Mouse (Mus musculus) left cerebral cortex, postnatal 36 days (tissue): Measurements from ENCODE around the gene Acsf3. TPM values are rescaled to one million over a fixed set of nuclear protein-coding genes. Genes with fewer than 3 reads are reported as not detected.

Source experiments
- DNase-seq, 2 experiments: peaks; one replicate each; pipeline ENCODE4 v3.0.0; 2021 to 2022; ENCODE audit warnings: low spot score in 2 of 2, mixed read lengths in 1 of 2
- intact Hi-C: fragments of 180-260 bp; cut with DNase I; formaldehyde crosslinking; loops from one replicate; pipeline ENCODE4 v1.15.1; 2025
- total RNA-seq, 2 experiments: library from RNA; stranded (reverse); gene quantifications; 2 replicates each; pipeline ENCODE4 v1.2.3; 2021

The Acsf3 gene
- total RNA-seq, 2 experiments from 2014 or later, result 20.5 to 23.9 TPM

DNA sequence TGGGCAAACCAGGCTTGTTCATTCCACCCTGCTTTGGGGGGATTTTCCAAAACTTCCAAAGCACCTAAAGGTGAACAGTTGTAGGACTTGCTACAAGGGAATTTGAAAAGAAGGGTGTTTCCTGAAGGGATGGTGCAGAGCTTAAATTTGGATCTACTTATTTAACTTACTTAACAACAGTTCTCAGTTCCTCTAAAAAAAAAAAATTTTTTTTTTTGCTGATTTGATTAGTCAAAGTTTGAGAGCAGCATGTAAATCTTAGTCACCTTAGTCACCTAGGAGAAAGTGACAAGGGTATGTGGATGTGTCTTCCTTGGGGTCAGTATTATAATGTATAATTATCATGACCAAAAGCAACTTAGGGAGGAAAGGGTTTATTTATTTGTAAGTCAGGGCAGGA is 16.7 kb upstream of the Acsf3 start:
- DNase-seq, result no peak
- intact Hi-C loops, result no loop called here

DNA sequence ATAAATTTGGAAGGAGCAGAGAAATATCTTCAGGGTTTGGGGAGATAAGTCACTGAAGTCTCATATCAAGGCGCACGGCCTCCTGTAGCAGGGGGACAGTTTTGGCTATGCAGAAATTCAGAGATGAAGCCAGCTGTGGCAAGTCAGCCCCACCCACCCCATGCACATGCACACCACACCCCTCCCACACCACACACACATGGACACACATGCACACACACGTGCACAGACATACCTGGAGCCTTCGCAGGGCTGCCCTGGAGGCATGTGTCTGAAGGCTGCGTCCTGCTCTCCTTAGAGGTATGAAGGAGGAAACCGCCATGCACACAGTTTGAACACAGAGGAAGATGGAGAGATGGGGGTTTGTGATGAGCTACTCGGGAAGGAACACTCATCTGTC is 15.2 kb upstream of the Acsf3 start:
- no peak for DNase-seq
- intact Hi-C loops, result no loop called here

DNA sequence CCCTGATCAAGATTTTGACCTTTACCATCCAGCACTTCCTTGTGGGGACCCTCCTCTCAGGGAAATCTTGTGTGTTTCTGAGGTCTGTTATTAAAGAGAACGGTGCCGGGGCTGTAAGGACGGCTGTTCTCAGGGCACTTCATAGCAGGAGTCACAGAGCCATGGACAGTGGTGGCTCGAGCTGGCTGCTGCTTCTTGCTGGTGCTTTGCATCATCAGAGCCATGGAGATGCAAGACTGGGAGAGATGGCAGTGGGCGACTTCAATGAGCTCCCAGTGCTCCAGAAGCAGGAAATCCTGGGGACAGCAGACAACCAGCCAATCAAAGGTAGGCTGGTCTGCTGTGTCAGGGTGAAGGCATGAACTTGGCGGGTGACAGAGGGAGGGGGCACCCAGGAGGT is 14.2 kb upstream of the Acsf3 start:
- no peak for DNase-seq
- intact Hi-C loops, result no loop called here

DNA sequence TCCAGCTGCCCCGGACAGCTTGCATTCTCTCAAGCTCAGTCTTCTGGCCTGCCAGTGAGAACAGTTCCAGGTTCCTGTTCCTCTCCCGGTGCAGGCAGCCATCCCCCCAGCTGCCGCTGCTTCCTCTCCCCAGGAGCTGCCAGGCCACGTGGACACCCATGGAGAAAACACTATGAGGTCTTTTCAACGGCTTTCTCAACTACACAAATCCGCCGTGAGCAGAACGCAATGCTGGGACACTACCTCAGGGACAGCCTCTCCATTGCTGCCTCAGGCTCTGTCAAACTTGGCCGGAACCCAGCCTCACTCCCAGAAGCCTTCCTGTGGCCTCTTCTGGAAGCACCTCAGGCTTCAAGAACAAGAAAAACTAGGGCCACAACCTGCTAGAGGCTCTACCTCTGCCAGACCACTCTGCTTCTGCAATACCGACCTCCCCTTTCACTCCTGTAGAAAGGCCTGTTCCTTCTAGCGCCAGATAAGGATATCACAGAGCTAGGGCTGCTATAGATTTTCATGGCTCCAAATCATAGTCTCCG is 12.5 kb upstream of the Acsf3 start:
- DNase-seq, result no peak
- intact Hi-C loops, result no loop called here

DNA sequence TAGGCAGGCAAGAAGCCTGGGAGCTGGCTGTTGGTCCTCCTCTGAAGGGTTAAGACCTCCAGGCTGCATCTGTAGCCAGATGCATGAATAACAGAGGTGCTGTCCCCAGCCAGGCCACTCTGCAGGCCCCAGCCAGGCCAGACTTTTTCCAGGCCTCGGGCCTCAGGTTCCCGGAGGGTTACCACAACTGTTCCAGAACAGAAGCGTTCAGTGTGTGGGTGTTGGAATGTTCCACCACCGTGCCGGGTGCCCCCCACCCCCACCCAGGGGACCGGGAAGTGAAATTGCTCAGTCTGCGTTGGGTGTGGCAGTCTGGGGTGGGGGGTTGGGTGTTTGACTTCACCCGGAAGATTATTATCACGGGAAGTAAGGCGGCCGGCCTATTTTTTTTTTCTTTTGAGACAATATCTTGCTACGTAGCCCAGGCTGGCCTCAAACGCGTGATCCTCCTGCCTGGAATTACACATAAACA is 12.0 kb upstream of the Acsf3 start:
- DNase-seq, result no peak
- intact Hi-C loops, result no loop called here

DNA sequence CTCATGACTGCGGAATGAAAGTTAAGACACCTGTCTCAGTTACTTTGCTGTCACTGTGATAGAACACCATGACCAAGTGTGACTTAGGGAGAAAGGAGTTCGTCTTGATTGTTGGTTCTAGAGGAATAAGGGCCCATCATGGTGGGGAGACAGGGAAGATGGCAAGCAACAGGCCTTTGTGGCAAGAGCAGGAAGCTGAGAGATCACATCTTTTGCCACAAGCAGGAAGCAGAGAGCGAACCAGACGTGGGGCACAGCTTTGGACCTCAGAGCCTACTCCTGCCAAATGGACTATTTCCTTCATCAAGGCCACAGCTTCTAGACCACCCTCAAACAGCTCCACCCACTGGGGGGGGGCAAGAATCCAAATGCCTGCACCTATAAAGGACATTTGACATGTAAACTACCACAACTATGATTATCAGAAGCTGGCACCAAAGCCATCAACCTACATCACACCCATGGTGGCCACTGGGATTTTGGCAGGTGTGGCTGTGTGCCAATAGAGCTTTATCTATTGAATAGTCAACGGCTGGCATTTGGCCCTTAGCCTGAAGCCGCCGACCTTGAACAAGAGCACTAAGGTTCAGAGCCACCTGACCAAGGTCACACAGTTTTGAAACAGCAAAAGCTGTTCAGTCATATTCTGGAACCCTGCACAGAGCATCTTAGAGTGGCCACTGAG is 10.4 kb upstream of the Acsf3 start:
- intact Hi-C loops, result no loop called here
- no peak for DNase-seq

DNA sequence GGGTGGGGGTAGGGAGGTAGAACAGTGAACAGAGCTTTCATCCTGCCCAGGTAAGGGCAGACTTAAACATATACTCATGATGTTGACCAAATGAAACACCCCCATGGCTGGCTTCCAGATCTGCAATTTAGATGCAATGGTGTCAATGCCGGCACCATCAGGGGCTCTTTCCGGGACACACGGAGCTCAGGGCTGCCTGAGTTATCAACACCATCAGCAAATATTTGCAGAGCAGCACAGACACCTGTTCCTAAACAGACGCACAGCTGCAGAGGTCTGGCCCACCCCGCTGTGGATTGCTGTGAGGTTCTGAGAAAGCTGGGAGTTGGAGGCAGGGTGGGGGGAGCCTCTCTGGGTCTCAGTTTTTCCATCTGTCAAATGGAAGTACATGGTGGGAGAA is 9.1 kb upstream of the Acsf3 start:
- intact Hi-C loops, result no loop called here
- no peak for DNase-seq

DNA sequence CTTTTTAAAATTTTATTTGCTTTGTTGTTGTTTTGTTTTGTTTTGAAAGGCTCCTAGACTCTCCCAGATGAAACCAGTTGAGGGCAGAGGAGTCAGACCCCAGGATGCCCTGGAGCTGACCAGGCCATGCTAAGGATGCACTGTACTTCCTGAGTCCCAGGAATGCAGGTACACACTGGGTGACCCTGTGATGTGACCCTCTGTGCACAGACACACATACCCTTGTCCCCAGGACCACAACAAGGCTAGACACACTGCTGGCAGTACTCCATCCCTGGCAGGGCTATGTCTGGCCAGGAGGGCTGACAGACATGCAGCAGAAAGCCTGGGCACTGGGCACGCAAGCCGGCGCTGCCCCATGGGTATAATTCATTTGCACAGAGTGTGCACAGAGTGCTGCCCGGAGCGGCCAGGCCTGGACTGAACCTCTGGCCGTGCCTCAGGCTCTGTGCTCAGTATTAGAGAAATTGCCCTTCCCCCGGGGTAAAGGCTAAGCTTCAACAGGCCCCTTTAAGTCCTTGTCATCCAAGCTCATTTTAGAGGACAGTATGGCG is 8.6 kb upstream of the Acsf3 start:
- DNase-seq, result no peak
- intact Hi-C loops, result no loop called here

DNA sequence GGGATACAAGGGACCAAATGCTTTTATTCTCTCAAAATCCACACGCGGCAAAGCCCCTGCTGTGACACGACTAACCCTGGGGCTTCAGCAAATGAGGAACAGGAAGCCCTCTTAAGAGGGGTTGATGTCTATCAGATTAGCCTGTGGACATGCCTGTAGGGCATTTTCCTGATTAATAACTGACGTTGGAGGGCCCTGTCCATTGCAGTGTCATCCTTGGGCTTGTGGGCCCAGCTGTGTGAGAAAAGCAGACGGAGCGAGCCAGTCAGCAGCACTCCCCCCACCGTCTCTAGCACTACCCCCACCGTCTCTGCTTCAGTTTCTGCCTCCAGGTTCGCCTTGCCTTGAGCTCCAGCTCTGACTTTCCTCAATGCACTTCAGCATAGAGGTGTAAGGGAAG is 8.1 kb upstream of the Acsf3 start:
- DNase-seq, result no peak
- intact Hi-C loops, result no loop called here

DNA sequence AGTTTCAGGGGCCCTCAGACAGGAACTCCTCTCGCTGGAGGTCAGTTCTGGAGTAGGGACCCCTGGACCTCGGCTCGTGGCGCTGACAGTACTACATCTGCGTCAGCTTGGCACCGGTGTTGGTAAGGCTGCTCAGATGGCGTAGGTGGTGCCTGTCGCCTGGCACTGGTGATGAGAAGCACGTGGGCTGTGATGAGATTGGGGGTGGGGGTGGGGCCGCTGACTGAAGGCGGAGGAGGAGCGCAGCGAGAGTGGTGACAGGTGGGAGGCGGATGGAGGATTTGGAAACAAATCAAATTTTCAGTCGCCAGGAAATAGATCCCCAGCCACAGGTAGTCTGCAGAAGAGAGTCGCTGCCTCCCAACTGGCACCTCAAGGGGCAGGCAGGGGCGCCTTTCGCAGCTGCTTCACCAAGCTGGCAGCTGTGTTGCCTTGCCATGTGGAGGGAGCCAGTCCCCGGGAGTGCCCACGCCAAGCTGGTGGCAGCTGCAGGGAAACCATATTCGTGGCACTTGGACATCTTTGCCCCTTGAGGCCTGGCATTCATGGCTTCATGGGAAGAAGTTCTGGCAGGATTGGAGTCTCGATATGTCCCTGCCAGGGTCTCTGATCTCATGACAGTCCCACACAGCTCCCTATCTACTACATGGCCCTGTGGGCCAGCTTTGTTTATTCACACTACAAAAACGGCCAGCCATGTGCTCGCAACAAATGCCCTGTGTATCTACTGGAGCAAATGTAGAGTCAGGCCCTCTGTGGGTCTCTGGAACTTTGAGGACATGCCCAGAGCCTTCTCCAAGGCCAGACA is 5.8 kb upstream of the Acsf3 start:
- intact Hi-C loops, result loop anchor here (1.0 kb wide), 1 partner anchor 17 kb away; no protein-coding TSS in a partner anchor
- DNase-seq, result peak; percentile 65 to 68

DNA sequence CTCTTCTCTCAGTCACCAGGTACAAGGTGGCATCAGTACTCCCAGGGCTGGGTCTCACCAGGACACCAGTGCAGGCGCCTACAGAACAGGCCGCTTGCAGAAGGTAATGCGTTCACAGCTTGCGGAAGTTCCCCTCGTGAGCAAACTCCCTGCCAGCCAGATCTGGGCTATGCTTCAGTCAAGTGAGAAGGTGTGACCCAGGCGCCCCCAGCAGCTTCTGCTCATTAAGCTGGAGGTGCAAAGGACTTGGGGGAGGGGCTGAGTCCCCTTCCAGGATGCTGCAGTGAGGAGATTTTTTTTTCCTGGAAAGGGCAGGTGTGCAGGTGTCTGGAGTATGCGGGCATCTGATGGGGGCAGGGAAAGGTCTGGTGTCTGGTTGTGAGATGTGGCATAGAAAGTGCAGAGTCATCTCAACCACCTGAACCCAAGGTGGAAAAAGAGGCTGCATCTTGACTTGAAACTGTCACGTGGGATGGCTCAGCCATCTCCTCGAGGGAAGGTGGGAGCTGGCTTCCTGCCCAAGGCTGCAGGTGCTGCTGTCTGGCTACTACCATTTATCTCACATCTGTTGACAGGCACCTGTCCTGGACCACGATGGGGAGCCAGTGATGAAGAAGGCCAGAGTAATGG is 2.7 kb upstream of the Acsf3 start:
- no peak for DNase-seq
- intact Hi-C loops, result no loop called here

DNA sequence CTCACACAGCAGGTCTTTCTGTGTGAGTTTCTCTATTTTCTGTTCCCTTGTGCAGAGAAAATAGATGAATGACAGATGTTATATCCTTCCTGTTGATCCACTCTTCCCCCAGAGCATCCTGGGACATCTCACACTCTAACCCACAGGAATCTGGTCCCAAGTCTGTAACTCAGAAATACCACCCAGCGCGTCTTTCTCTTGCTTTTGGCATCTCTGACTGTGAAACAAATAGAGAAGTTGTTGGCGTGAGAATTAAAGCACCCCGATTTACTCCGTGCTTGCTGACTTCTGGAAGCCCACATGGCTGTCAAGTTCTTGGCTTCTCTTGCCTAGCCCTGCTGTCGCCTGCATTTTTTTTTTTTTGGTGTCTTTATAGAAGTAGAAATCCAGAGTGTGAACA is 2.4 kb downstream of the Acsf3 start:
- no peak for DNase-seq
- intact Hi-C loops, result loop anchor here (5.0 kb wide), 1 partner anchor 100 kb away; no protein-coding TSS in a partner anchor

DNA sequence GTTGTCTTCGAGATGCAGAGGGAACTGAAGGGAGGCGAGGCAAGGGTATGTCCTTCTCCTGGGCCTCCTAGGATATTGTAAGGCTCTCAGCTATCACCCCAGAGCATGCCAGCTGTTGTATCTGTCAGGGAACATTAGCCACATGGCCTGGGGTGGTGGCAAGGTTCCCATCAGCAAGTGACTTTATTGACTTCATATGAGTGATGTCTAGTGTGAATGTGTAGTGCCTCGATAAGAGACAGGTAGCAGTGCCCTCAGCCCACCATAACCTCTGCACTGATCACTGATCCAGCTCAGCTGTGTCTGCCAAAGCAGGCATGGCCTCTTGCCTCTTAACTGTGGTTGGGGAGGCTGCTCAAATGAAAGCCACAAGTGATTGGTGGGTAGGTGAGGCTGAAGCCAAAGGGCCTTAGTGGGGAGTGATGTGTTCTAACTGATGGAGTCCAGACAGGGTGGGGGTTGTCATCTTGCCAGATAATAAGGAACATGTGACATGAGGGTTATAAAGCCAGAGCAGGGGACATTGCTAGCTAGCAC is 3.5 kb downstream of the Acsf3 start:
- no peak for DNase-seq
- intact Hi-C loops, result loop anchor here (5.0 kb wide), 1 partner anchor 101 kb away; no protein-coding TSS in a partner anchor

DNA sequence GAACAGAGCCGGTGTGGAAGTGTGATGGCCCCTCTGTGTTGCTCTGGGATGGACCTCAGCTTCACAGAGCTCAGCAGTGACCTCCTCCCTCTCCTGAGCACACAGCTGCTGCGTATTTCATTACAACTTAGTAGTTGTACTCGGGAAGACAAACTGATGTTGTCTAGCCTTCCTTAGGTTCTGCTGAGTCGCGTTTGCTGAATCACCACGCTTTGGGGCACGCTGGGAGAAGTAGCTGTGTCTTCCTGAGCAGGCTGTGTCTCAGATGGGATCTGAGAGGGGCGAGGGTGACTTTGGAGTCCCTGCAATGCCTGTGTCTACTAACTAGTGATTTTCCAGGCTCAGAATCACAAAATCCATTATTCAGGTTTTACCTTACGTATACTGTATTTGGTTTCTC is 4.0 kb downstream of the Acsf3 start:
- DNase-seq, result no peak
- intact Hi-C loops, result loop anchor here (5.0 kb wide), 1 partner anchor 102 kb away; no protein-coding TSS in a partner anchor

DNA sequence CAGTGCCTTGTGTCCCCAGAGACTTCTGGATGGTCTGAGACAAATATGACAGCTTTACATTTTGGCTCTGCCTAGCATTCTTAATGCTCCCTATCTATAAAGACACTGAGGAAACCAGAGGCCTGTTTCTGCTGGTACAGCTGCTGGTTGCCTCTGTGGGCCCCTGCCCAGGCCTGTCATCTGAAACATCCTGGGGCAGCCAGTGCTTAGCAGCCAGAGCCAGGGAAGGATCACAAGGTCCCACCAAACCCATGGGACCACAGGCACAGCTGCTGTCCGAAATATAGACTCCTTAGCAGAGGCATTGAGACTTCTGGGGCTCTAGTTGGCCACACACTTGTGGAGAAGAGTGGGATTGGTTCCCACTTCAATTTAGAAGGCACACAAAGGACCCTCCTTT is 9.5 kb downstream of the Acsf3 start:
- intact Hi-C loops, result no loop called here
- no peak for DNase-seq

DNA sequence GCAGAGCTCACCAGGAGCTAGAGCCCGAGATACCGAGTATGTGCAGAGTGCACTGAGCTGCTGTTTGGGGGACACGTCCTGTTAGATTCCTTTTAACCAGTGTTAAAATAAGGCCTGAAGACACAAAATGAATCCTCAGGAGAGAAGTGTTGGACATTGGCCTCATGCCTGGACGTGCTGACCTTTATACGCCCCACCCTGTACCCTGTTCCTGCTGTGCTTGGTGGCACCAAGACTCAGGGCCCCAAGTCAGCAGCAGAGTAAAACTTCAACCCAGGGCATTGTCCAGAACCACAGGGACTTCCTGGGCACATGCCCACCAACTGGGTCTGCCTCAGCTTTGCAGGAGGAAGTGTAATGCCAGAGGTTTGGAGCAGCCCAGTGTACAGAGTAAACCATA is 14.5 kb downstream of the Acsf3 start:
- DNase-seq, result no peak
- intact Hi-C loops, result no loop called here

DNA sequence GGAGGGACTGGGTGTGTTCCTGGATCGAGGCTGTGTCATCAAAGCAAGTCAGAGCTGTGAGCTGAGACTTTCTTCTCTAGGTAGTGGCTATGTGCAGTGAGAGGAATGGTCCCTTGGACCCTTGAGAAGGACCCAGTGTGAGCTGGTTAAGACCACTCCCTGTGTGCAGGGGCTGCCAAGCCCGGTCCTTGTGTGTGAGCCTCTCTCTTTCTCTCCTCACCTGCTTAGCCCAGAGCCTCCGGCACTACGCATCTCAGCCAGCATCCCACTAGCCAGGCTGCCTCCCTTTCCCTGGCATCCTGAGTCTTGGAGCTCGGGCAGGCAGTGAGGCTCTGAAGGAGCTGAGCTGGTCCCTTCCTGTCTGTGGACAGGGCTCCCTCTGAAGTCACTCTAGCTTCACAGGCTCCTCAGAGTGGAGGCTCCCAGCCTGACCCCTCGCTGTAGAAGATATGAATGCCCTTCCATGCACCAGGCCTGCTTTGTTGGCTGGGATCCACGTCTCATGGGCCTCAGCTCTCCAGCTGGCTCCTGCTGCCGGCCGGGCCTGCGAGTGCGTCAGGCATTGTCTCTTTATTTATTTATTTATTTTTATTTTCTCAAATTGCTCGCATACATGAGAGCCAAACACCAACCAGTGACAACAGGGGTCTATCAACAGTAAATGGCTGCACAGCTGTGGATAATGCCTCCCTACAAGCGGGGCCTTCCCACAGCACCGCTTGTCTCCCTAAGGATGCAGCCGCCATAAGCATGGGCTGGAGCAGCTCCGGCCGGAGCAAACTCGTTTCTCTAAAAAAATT is 18.3 kb downstream of the Acsf3 start:
- DNase-seq, result no peak
- intact Hi-C loops, result no loop called here

DNA sequence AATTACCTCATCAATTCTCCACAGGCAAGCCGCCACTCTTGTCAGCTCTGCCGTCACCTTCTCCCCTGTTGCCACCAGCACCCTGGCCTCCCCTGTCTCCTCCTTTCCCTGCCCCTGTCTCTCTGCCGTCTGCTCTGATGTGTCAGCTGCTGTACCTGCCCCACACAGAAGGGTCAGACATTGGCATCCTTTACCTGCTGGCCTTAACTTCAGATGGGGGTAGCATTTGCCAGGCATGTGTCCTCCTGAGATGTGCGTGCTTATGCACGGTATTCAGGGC is 18.8 kb downstream of the Acsf3 start:
- intact Hi-C loops, result no loop called here
- no peak for DNase-seq
